Mouse (Mus musculus) cerebellum, adult 2 months (tissue): Measurements from ENCODE around the gene Fgg. TPM values are rescaled to one million over a fixed set of nuclear protein-coding genes. Genes with fewer than 3 reads are reported as not detected.

Experiments used
- DNase-seq, 2 experiments: peaks; one replicate each; pipeline ENCODE4 v3.0.0; 2021
- H3K27ac ChIP-seq: fragments of 200-500 bp; 2 replicates; pipeline ENCODE4 v1.5.1; 2012; ENCODE audit warnings: low read length, control low read depth, inconsistent platforms; ENCODE audit not compliant: insufficient read depth
- H3K27me3 ChIP-seq: fragments of 200-500 bp; 2 replicates; pipeline ENCODE4 v1.6.1; 2012; ENCODE audit warnings: inconsistent platforms, mild to moderate bottlenecking, low read length, moderate library complexity; ENCODE audit not compliant: control insufficient read depth, insufficient read depth
- H3K4me1 ChIP-seq: fragments of 200-500 bp; 2 replicates; pipeline ENCODE4 v1.6.1; 2011; ENCODE audit warnings: low read length; ENCODE audit not compliant: control insufficient read depth, insufficient read depth
- H3K4me3 ChIP-seq: fragments of 200-500 bp; replicated peaks from 2 replicates; pipeline ENCODE3; 2011; ENCODE audit warnings: mild to moderate bottlenecking, low read depth, low read length, control low read depth; ENCODE audit not compliant: insufficient read depth
- CTCF ChIP-seq: fragments of 200-500 bp; IDR thresholded peaks from 2 replicates; pipeline ENCODE4 v1.5.1; 2011; ENCODE audit warnings: low read depth, mild to moderate bottlenecking, control low read depth, low read length, moderate library complexity, borderline replicate concordance; ENCODE audit not compliant: insufficient read depth
- POLR2A ChIP-seq: fragments of 200-500 bp; IDR thresholded peaks from 2 replicates; pipeline ENCODE4 v1.6.1; 2011; ENCODE audit warnings: low read length, control low read depth, borderline replicate concordance; ENCODE audit not compliant: insufficient read depth
- WGBS: fragments of 180-500 bp; shearing (Covaris S2); methylation state at CpG from one replicate; pipeline ENCODE4 v1.1.7; 2018; 5-methylcytosine and 5-hydroxymethylcytosine counted together
- polyA plus RNA-seq: library from polyadenylated mRNA; depleted of rRNA; stranded (reverse); fragments of >200 nt; gene quantifications from 2 replicates; pipeline ENCODE4 v1.2.3, GENCODE M21; 2012

Fgg gene
- polyA plus RNA-seq, 1 experiment, result not detected

DNA sequence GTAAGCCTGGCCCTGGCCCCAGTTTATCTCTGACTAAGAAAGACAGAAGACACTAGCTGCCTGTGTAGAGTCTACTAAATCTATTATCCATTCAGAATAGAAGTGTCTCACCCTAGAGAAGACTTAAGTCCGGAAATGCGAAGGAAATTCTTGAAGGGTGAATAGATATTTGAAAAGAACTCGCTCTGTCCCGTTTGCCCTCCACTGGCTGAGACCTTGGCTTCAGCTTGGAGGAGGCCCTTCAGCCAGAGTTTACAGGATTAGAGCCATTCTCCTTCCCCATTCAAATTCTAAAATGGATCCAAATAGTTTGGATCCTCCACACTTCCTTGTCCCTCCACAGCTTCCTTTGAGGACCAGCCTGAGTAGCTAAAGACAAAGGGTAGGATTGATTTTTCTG, 22.8 kb downstream of the Fgg start:
- no peak for DNase-seq
- TF ChIP-seq CTCF, result no peak
- 86% methylated on average over 4 of the region's 4 CpGs for WGBS
- no peaks in the 10 kb centered on the region for H3K27me3 ChIP-seq
- H3K27ac ChIP-seq, result no peak overlapping the region
- H3K4me3 ChIP-seq, result no peak overlapping the region
- no peaks in the 10 kb centered on the region for H3K4me1 ChIP-seq

DNA sequence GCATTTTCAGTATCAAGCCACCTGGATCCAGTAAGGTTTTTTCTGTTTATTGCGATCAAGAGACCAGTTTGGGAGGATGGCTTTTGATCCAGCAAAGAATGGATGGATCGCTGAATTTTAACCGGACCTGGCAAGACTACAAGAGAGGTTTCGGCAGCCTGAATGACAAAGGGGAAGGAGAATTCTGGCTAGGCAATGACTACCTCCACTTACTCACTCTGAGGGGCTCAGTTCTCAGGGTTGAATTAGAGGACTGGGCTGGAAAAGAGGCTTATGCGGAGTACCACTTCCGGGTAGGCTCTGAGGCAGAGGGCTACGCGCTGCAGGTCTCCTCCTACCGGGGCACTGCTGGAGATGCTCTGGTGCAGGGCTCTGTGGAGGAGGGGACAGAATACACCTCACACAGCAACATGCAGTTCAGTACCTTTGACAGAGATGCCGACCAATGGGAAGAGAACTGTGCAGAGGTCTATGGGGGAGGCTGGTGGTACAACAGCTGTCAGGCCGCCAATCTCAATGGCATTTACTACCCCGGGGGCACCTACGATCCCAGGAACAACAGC, 25.3 kb downstream of the Fgg start:
- Histone ChIP-seq H3K27ac (no peak overlapping the region), H3K27me3 (no peaks in the 10 kb centered on the region), H3K4me3 (no peak overlapping the region), H3K4me1 (no peaks in the 10 kb centered on the region)
- DNase-seq, result no peak
- WGBS, result 38% methylated on average over 13 of the region's 13 CpGs
- TF ChIP-seq CTCF (no peak), POLR2A (no peak)

DNA sequence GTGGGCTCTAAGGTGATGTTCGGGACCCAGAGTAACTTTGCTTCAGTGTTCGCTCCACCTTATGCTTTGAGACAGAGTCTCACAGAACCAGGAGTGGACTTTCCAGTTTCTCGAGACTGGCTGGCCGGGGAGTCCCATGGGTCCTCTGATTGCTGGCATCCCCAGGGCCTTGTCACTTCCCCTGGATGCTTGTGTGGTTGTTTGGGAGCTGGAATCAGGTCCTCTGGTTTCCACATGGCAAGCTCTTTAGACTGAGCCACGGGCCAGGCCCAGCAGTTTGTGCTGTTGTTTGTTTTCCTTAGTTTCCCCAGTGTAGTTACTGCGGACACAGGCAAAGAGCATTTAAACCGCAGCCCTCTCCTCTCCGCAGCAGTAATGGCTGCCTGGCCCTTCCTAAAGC, 26.3 kb downstream of the Fgg start:
- Histone ChIP-seq H3K4me3 (no peak overlapping the region), H3K27ac (no peak overlapping the region), H3K27me3 (no peaks in the 10 kb centered on the region), H3K4me1 (no peaks in the 10 kb centered on the region)
- WGBS, result 81% methylated on average over 8 of the region's 8 CpGs
- TF ChIP-seq POLR2A, result no peak
- TF ChIP-seq CTCF, result no peak
- DNase-seq, result no peak

DNA sequence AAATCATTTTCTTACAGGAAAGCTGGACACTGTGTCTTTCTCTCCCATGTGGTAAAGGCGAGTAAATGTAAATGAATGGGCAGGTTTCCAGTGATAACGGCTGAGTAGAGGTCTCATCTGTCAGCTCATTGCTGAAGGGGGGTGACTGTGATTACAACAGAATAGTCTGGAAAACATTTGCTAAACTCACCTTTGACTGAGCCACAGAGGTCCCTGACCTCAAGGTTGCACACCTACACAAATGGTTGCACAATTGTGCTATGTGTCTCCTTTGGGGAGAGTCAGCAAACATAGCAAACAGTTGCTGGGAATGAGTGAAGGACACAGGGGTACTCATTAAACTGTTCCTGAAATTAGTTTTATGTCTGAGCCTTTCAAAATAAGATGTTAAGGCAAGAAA, 31.3 kb downstream of the Fgg start:
- H3K27me3 ChIP-seq, result no peaks in the 10 kb centered on the region
- whole genome bisulfite sequencing, result 24% methylated on average over 2 of the region's 2 CpGs
- no peak for DNase-seq
- H3K27ac ChIP-seq, result no peak overlapping the region
- TF ChIP-seq CTCF (no peak), POLR2A (no peak)
- H3K4me3 ChIP-seq, result no peak overlapping the region
- H3K4me1 ChIP-seq, result no peaks in the 10 kb centered on the region

DNA sequence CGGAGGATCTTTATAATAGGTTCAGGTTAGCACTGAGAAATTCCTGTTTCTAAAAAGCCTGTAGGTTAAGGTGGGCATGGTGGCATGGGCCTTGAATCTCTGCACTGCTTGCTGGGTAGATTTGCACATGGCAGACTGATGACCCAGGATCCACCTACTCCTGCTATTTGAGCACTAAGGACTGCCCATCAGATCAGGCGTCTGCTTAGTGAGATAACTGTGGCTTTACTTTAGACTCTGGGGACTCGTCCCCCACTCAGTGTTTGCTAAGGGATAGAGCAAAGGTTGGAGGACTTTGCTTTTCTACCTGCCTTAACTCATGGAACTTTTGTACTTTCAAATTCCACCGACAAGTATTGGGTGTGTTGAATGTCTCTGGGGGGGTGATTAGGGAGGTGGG, 32.1 kb downstream of the Fgg start:
- H3K4me1 ChIP-seq, result no peaks in the 10 kb centered on the region
- H3K27ac ChIP-seq, result no peak overlapping the region
- no peaks in the 10 kb centered on the region for H3K27me3 ChIP-seq
- WGBS, result 80% methylated on average over 4 of the region's 4 CpGs
- DNase-seq, result no peak
- no peak overlapping the region for H3K4me3 ChIP-seq
- TF ChIP-seq POLR2A (no peak), CTCF (no peak)

DNA sequence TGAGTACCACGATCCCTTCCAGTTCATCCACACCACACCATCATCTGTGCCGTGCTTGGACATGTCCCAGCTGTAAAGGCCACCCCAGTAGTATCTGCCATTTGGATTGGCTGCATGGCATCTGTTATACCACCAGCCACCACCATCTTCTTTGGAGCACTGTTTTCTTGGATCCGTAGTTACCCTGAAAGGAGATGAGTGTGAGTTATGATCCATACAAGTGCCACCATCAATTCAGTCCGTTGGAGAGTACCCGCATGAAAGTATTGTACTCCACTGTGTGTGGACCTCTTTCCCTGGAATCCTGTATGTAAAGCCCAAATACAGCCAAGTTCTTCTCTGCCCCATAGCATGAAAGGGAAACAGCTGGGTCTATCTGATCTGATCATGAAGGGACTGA, 34.9 kb downstream of the Fgg start:
- no peak for DNase-seq
- Histone ChIP-seq H3K4me3 (no peak overlapping the region), H3K27me3 (no peaks in the 10 kb centered on the region), H3K27ac (no peak overlapping the region), H3K4me1 (no peaks in the 10 kb centered on the region)
- WGBS, result 90% methylated on average over 5 of the region's 5 CpGs
- no peak for TF ChIP-seq CTCF

DNA sequence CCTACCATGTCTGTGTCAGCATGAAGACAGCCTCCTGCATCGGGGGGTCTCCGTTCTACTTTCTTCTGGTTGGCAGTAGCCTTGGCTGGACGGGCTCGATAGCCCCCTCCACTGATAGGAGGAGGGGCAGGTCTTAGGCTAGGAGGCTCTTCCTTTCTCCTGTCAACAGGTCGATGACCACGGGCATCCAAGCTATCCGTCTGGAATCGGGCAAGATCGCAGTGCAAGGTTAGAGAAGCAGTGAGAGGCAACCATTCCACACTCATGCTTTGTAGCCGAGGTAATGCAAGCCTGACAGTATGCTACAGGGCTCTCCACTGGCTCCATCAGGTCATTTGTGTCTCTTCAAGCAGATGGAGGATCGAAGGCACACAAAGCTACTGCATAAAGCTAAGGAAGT, 39.1 kb downstream of the Fgg start:
- TF ChIP-seq POLR2A (no peak), CTCF (no peak)
- no peak for DNase-seq
- H3K4me1 ChIP-seq, result no peaks in the 10 kb centered on the region
- WGBS, result 82% methylated on average over 11 of the region's 11 CpGs
- H3K27me3 ChIP-seq, result no peaks in the 10 kb centered on the region
- H3K27ac ChIP-seq, result no peak overlapping the region
- no peak overlapping the region for H3K4me3 ChIP-seq

DNA sequence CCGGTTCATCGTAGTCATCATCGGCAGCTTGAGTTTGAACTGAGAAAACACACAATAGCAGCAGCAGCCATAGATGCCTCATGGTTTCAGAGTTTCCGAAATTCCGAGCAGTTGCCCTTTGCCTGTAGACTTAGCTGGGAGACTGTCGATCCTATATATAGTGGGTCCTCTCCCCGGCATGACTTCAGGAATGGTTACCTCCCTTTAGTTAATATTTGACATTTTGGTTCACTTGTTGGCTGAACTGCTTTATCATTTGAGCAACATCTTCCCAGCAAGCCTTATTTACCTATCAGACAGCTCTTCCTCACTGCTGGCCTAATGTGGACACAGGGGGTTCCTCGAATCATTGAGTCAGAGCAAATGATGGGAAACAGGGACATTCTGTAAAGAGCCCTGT, 42.2 kb downstream of the Fgg start, which contains the start of gene Fgb:
Gene Fgb (minus strand): TSS at position 184 of the 400 bp plus-strand sequence.
- H3K4me3 ChIP-seq, result no peak within 1 kb of the TSS
- TF ChIP-seq POLR2A (no peak), CTCF (no peak)
- no peak for DNase-seq
- no peaks in the 10 kb centered on the region for H3K27me3 ChIP-seq
- no peak within 1 kb of the TSS for H3K27ac ChIP-seq
- no peaks in the 10 kb centered on the region for H3K4me1 ChIP-seq
- WGBS, result 90% methylated on average over 8 of the region's 8 CpGs

DNA sequence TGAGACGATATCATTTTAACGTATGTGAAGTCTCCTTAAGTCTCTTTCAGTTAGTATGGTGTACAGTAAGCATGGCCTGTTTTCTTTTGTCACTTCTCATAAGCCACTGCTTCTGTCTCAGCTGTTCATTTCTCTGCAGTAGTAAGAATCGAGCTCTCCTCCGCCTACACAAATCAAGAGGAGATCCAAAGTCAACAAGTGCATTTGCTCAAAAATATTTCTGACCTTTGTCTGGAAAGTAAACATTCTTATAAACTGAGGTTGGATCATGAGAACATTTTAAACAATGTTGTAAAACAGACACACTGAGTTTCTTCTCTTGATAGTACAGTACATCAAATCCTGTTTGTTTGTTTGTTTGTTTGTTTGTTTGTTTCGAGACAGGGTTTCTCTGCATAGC, 43.1 kb downstream of the Fgg start:
- TF ChIP-seq CTCF, result no peak
- TF ChIP-seq POLR2A, result no peak
- no peaks in the 10 kb centered on the region for H3K4me1 ChIP-seq
- no peak overlapping the region for H3K27ac ChIP-seq
- no peaks in the 10 kb centered on the region for H3K27me3 ChIP-seq
- no peak overlapping the region for H3K4me3 ChIP-seq
- WGBS, result 78% methylated on average over 5 of the region's 5 CpGs
- no peak for DNase-seq
